Mouse (Mus musculus) bone marrow macrophage, adult 2 months (primary cell): ENCODE results near the gene Pdcd6ip.

Source experiments
- CTCF ChIP-seq: IDR thresholded peaks from 2 replicates; pipeline ENCODE4 v1.5.1; 2012; ENCODE audit warnings: low read depth, mild to moderate bottlenecking, low read length, moderate library complexity
- POLR2A ChIP-seq: IDR thresholded peaks from 2 replicates; pipeline ENCODE4 v1.6.1; 2012; ENCODE audit warnings: mild to moderate bottlenecking, low read depth, low read length, borderline replicate concordance

DNA sequence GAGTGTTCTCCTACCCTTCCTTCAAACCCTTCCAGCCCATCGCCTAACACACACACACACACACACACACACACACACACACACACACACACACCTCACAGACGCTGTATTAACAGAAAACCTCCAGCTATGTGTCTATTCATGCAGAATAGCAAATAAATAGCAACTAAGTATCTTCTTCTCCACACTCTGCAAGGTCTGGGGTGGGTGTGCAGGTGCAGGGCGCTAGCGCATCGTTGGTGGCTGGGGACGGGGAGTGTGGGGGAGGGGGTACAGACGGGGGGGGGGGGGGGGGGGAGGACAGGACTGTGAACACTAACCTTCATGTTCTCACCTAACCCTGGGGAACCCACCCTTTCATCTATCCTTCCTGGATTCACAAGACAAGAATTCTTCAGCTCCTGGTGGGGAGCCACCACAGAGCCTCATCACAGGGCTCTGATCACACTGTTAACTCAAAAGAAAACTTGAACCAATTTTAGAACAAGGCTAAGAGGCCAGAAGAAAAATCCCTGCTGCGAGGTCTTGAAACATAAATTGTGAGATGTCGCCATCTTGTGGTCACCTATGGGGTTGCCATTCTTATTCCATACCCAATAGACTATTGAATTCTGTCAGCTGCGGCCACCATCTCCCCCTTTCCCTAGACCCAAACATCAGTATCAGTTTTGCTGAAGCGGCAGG lies 62.8 kb downstream of the Pdcd6ip start:
- TF ChIP-seq POLR2A (no peak), CTCF (no peak)
